Mouse (Mus musculus) limb, embryonic 10.5 days (tissue): ENCODE measurements at regions not wholly inside any gene's neighbourhood (a gene's known extent, or its start where the extent isn't known, plus 50 kb on each side); places are given as distances from the start of the nearest gene placed in this dataset.

ENCODE experiments used
- DNase-seq: peaks from one replicate; pipeline ENCODE4 v3.0.0-alpha.2; 2017; ENCODE audit warnings: low spot score
- H3K27ac ChIP-seq: fragments of 300-500 bp; sonication (generic); 2 replicates; pipeline ENCODE4 v1.5.1; 2016; ENCODE audit warnings: mild to moderate bottlenecking
- H3K27me3 ChIP-seq: fragments of 300-500 bp; sonication (generic); 2 replicates; pipeline ENCODE4 v1.6.1; 2016; ENCODE audit warnings: low read depth, mild to moderate bottlenecking; ENCODE audit not compliant: poor library complexity, severe bottlenecking
- H3K36me3 ChIP-seq: fragments of 300-500 bp; sonication (generic); 2 replicates; pipeline ENCODE4 v1.6.1; 2016; ENCODE audit warnings: mild to moderate bottlenecking, moderate library complexity
- H3K4me1 ChIP-seq: fragments of 300-500 bp; sonication (generic); 2 replicates; pipeline ENCODE4 v1.6.1; 2016
- H3K4me3 ChIP-seq: fragments of 300-500 bp; sonication (generic); 2 replicates; pipeline ENCODE4 v1.5.1; 2016; ENCODE audit warnings: mild to moderate bottlenecking, moderate library complexity
- H3K9me3 ChIP-seq: fragments of 300-500 bp; sonication (generic); replicated peaks from 2 replicates; pipeline ENCODE4 v1.6.1; 2016; ENCODE audit warnings: mild to moderate bottlenecking
- WGBS: fragments of 180-500 bp; shearing (Covaris S2); methylation state at CpG from one replicate; pipeline ENCODE4 v1.1.7; 2016; 5-methylcytosine and 5-hydroxymethylcytosine counted together

GRCm38 (mm10) chr11:26967427-26967826, 373.6 kb upstream of the Vrk2 start:
- H3K36me3 ChIP-seq = no peaks in the 10 kb centered on the region
- 88% methylated on average over 4 of the region's 4 CpGs for WGBS

GRCm38 (mm10) chr11:26962928-26963667, 369.3 kb upstream of the Vrk2 start:
- WGBS = 70% methylated on average over 8 of the region's 8 CpGs
- H3K4me1 ChIP-seq = peaks cover 16% of the 10 kb centered on the region
- no peak overlapping the region for H3K4me3 ChIP-seq
- H3K27ac ChIP-seq = no peak overlapping the region
- DNase-seq = no peak
- H3K9me3 ChIP-seq = no peaks in the 10 kb centered on the region
- H3K27me3 ChIP-seq = no peaks in the 10 kb centered on the region
- no peaks in the 10 kb centered on the region for H3K36me3 ChIP-seq

More at GRCm38 (mm10) chr11:26967427-26967826, 373.6 kb upstream of the Vrk2 start:
- Histone ChIP-seq H3K9me3 (no peaks in the 10 kb centered on the region), H3K27me3 (no peaks in the 10 kb centered on the region), H3K4me3 (no peak overlapping the region), H3K4me1 (0 out of 2 replicates have a peak, but pooled peaks cover 5% of the 10 kb centered on the region), H3K27ac (no peak overlapping the region)
- no peak for DNase-seq

- Histone ChIP-seq H3K36me3 (no peaks in the 10 kb centered on the region), H3K27ac (no peak overlapping the region), H3K4me1 (peaks cover 16% of the 10 kb centered on the region), H3K27me3 (no peaks in the 10 kb centered on the region), H3K9me3 (no peaks in the 10 kb centered on the region), H3K4me3 (no peak overlapping the region)
- no peak for DNase-seq
- WGBS = 70% methylated on average over 18 of the region's 18 CpGs
Observed at GRCm38 (mm10) chr11:26962040-26962927, 368.5 kb upstream of the Vrk2 start.

- no peaks in the 10 kb centered on the region for H3K36me3 ChIP-seq
- 13% methylated on average over 5 of the region's 5 CpGs for WGBS
- H3K4me1 ChIP-seq = peaks cover 16% of the 10 kb centered on the region
- no peak overlapping the region for H3K4me3 ChIP-seq
- peak; percentile 96 for DNase-seq
- H3K27me3 ChIP-seq = no peaks in the 10 kb centered on the region
- H3K27ac ChIP-seq = peak overlapping the region; percentile 43
- H3K9me3 ChIP-seq = no peaks in the 10 kb centered on the region
Observed at GRCm38 (mm10) chr11:26961336-26961980, 367.7 kb upstream of the Vrk2 start.

GRCm38 (mm10) chr11:26956153-26956552, 362.4 kb upstream of the Vrk2 start:
- 73% methylated on average over 3 of the region's 3 CpGs for WGBS
- H3K27ac ChIP-seq = no peak overlapping the region
- no peaks in the 10 kb centered on the region; the same call in 1 of the 2 replicates for H3K4me1 ChIP-seq
- H3K27me3 ChIP-seq = no peaks in the 10 kb centered on the region
- DNase-seq = no peak
- no peaks in the 10 kb centered on the region for H3K36me3 ChIP-seq
- H3K4me3 ChIP-seq = no peak overlapping the region
- no peaks in the 10 kb centered on the region for H3K9me3 ChIP-seq

DNA sequence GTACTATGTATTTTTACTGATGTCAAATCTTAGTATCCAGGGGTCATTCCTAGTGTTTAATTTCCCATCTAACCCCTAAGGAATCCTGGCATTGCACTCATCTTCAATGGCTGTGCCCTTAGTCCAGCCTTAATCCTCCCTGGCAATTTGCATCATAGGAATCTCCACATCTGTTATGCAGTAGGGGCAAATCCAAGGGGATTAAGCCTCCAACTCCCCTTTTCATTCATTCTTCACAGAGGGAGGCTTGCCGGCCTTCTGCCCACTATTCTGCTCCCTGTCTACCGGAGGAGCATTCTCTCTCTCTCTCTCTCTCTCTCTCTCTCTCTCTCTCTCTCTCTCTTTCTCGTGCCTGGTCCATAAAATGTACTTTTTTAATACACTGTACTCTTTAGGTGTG, 338.0 kb upstream of the Vrk2 start:
- 28% methylated on average over 3 of the region's 3 CpGs for WGBS

DNA sequence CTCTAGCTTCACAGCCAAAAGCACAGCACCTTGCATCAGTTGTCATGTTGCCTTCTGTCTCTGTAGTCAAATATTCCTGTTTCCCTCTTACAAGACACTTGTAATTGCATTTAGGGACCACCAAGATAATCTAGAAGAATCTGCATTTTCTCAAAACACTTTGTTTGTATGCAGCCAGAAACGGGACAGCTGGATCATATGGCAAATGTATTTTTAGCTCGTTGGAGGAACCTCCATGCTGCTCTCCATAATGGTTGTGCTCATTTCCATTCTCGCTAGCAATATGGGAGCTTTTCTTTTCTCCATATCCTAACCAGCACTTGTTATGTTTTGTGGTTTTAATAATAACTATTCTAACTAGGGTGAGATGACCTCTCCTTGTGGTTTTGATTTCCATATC, 313.3 kb upstream of the Vrk2 start:
- no peaks in the 10 kb centered on the region for H3K27me3 ChIP-seq
- no peak for DNase-seq
- H3K27ac ChIP-seq = no peak overlapping the region
- H3K9me3 ChIP-seq = no peaks in the 10 kb centered on the region
- no peaks in the 10 kb centered on the region for H3K4me1 ChIP-seq
- WGBS = 89% methylated on average over 3 of the region's 3 CpGs
- H3K4me3 ChIP-seq = no peak overlapping the region
- H3K36me3 ChIP-seq = no peaks in the 10 kb centered on the region

More for the DNA sequence above, 338.0 kb upstream of the Vrk2 start:
- no peaks in the 10 kb centered on the region for H3K36me3 ChIP-seq
- DNase-seq = no peak
- H3K27me3 ChIP-seq = no peaks in the 10 kb centered on the region
- H3K4me1 ChIP-seq = no peaks in the 10 kb centered on the region
- no peak overlapping the region for H3K4me3 ChIP-seq
- no peak overlapping the region for H3K27ac ChIP-seq
- H3K9me3 ChIP-seq = no peaks in the 10 kb centered on the region

DNA sequence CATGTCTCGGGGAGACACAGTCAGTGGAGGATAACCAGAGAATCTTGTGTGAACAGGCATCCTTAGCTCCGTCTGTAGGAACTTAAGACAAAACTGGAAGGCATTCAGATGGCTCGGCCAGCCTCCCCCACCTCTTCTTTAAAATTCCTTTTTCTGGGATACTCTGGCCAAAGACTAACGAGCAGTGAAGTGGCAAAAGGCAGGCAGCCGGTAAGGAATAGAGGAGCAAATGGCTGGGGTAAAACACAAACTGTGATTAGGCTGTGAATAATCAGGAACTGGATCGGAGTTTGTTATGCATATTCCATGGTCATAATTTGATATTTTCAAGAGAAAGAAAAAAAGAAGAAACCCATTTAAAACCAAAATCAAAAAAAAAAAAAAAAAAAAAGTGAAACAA, 287.8 kb upstream of the Vrk2 start:
- Histone ChIP-seq H3K27me3 (no peaks in the 10 kb centered on the region), H3K4me3 (no peak overlapping the region), H3K4me1 (no peaks in the 10 kb centered on the region), H3K36me3 (no peaks in the 10 kb centered on the region), H3K9me3 (no peaks in the 10 kb centered on the region), H3K27ac (no peak overlapping the region)
- no peak for DNase-seq
- WGBS = 53% methylated on average over 6 of the region's 6 CpGs
